Mouse (Mus musculus) gonadal fat pad, adult 2 months (tissue): ENCODE measurements at regions not wholly inside any gene's neighbourhood (a gene's known extent, or its start where the extent isn't known, plus 50 kb on each side); places are given as distances from the start of the nearest gene placed in this dataset.

Experiments
- DNase-seq: peaks from one replicate; pipeline ENCODE4 v3.0.0-alpha.2; 2012; ENCODE audit warnings: low read depth

DNA sequence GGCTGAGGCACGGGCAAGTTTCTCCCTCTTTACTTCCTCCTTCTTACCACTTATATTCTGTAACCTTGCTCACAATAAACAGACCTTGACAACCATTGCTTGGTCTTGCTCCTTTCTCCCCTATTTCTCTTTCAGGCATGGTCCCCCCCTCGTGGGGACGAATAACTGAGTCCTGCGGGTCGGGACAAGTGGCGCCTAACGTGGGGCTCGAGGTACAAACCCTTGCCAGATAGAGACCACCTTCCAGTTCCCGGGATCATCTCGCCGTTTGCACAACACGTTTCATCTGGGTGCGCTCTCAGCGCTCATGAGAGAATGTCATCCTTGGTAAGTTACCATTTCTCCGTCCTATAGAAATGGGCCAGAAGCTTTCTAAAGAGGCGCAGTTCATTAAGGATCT, 79.6 kb upstream of the Foxn3 start:
- no peak for DNase-seq

DNA sequence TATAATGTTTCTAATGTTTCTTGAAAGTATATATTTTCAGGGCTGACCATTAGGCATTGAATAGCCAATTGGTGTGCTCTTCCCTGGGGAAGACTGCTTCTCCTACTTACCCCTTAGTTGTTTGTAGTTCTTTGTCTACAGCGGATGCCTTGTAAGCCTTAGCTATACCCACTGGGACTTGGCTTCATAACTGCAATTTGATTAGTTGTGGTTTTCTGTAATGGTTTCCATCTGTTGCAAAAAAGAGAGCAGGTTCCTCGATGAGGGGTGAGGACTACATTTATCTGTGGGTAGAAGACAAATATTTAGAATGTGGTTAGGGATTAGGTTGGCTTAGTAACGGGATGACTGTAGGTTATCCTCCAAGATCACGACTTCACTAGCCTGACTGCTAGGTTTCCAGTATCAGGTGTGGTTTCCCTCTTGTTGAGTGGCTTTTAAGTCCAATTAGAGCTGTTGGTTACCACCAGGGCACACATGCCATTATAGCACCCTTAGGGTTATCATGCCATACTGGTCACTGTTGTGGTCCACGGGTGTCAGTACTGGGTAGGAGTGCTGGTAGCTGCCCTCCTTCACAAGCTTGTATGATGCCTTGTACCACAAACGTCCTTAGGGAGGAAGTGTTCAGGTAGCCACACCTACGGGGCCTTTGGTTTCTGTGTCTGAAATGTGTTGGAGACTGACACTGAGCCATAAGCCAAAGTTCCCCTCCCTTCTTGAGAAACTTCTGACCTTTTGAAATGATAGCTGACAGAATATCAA, 78.9 kb upstream of the Foxn3 start:
- no peak for DNase-seq

DNA sequence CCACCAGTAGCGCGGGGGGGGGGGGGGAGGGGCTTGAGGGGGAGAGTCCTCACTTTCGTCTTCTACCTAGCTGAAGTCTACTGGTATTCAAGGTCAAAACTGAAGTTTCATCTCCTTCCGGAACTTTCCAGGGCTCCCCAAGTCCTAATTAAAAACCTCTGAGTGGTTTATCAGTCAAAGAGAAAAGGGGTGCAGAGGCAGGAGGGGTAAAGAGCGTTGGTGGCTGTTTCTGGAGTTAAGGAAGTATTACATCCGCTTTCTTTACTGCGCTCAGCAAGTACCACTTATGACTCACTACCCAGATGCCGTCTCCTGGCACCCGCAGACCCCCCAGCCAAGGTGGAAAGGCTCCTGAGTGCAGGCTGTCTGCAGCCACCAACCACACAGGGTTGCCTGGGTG, 77.9 kb upstream of the Foxn3 start:
- DNase-seq = no peak

DNA sequence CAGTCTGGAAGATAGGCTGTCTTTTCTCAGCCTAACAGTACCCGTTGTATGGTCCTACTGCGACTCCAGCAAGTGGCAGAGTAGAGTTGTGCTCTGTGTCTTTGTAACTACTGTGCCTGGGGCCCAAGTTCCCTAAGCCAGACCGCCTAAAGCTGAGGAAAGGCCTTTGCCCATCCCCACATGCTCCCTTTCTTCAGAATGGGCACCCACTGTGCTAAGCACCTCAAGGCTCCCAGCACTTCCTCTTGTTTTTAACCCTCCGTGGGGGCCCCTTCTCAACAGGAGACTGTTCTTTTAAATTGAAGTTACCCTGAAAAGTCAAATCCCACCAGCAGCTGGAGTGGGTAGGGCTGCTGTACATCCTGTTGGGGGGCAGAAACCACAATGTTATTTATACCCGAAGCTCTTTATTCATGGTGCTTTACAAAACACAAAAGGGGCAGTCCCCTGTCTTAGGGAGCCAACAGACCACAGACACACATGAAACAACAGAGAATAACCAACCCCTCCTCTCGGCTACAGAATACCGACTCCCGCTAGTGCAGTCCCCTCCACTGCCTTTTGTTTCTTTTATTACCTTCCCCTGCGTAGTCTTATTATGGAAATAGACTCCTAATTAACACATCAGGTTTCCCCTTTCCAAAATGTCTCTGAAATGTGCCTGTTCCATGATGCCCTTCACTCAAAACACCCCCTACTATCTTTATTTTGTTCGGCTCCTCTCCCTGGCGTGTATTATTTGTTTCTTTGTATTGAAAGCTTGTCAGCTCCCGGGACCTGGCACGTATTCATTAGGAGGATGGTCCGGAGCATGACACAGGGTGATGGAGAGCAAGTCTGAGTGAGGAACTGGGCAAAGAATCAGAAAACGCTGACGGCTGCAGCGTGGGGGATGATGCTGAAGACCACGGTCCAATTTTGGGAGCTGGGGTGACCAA, 77.1 kb upstream of the Foxn3 start:
- no peak for DNase-seq

DNA sequence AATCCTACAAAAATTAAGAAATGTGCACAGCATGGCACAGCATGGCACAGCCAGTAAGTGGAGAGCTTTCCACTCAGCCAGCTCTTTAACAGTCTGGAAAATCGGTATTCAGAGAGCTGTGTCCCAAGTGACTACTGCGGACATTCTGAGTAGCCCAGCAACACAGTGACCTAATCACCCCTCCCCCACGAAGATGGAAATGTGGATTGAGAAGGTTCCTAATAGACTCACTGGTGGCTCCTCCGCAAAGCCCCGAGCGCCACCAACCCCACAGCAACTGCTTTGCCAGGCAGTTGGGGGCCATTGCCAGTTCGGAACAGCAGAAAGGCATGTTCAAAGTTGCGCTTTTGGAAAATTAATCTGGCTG, 76.4 kb upstream of the Foxn3 start:
- no peak for DNase-seq

DNA sequence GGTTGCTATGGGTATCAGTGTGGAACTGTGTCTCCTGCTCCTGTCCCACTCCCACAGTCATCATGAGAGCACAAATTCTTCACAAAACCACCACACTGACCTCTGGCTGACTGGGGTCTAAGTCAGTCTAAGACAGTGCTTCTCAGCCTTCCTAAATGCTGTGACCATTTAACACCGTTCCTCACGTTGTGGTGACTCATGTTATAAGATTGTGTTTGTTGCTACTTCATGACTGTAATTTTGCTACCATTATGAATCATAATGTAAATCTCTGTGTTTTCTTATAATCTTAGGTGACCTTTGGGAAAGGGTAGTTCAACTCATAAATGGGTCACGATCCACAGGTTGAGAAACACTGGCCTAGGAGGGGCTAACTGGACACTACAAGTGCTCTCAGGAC, 75.7 kb upstream of the Foxn3 start:
- DNase-seq = no peak

DNA sequence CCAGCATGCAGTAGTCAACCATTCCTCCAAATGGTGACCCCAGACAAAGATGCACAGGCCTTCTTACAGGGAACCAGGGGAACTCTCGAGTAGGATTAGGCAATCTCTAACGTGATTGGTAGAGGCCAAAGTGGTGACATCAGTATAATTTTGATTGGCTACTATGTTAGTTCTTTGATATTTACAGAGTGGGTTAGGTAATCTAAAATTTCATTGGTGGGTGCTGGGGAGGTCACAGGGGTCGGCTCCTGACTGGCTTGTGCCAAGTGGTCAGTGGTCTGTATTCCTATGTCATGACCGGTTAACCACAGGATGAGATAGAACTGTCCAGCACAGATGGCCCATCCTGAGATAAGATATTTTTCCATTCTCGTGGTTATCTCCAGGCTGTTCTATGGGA, 74.6 kb upstream of the Foxn3 start:
- DNase-seq = no peak

DNA sequence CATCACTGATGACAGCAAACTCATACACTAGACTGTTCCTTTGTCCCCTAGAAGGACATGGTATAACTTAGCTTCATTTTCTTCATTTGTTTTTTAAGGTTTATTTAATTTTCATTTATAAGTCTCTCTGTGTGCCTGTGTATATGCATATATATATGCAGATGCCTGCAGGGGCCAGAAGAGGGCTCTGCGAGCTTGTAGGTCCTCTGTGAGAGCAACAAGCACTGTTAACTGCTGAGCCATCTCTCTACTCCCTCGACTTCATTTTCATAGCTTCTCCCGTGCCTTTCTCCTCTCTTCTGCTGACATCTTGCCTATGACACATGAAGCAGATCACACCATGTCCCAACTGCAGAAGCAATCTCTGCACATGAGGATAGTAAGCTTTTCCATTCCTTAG, 72.9 kb upstream of the Foxn3 start:
- no peak for DNase-seq

DNA sequence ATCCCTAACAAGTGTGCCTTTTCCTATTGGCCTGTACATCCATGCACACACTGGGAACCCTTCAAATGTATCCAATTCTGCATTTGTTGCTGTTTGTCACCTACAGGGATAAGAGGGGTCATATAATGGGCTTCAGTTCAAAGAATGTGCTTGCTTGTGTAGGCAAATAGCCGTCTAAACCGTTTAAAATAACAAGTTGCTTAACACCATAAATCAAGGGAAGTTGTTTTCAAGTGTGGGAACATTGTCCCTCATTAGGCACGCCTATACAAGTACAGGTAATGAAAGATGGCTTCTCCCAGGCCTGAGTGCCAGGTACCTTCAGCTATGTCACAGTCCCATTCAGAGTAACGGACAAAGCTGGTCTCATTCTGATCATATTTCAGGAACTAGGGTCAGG, 72.0 kb upstream of the Foxn3 start:
- DNase-seq = peak; percentile 62

DNA sequence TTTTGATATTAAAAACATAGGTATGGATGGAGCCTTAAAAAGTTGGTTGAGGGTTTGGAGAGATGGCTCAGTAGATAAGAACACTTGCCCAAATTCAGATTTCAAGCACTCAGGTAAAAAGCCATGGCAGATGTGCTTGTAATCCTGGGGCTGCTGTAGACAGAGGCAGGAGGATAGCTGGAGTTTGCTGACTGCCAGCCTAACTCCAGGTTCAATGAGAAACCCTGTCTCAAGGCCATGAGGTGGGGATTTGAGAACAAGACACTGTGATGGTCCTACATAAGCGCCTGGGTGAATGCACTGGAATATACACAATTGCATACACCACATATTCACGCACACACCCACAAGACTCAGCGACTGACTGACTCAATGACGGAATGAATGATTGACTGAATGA, 71.3 kb upstream of the Foxn3 start:
- no peak for DNase-seq

DNA sequence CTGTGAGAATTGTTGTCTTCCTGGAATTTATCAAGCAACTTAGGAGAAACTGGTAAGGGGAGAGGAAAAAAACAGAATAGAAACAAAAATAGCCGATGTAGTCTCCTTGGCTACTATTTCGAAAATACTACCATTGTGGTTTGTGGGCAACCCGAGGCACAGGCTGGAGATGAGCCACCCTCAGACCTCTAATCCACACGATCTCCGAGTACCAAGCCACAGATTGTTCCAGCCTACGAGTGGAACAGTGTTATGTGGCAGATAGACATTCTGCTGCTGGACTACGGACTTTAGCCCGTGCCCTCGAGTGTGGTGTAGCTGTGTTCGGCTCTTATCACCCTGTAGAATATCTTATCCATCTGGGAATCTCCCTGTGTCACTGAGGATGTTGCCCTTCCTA, 70.3 kb upstream of the Foxn3 start:
- DNase-seq = no peak

DNA sequence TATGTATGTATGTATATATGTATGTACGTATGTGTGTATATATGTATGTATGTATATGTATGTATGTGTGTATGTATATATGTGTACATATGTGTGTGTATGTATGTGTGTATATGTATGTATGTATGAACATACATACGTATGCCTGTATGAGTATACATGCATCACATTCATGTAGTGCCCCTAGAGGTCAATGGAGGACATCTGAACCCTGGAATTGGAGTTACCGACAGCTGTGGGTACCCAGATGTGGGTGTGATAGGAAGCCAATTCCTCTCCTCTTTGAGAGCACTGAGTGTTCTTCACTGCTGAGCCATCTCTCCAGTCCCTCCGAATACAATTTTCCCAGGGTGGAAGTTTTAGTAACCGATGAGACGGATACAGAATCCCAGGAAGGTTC, 69.6 kb upstream of the Foxn3 start:
- no peak for DNase-seq

DNA sequence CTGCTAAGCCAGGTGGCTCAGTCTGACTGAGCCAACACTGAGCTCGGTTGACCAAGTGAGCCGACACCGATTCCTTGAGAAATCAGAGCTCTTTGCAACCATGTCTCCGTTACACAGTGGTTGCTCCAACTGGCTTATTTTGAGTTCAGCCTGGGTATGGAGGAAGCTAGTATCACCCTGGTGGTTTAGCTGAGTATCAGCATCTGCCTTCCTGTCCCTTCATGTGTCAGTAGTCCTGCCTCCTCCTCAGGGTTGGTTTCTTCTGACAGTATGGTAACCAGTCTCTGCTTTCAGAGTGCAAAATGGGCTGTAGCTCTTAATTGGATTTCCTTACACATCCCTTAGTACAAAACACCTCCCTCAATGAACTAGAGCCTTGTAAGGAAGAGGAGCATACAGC, 66.2 kb upstream of the Foxn3 start:
- no peak for DNase-seq

DNA sequence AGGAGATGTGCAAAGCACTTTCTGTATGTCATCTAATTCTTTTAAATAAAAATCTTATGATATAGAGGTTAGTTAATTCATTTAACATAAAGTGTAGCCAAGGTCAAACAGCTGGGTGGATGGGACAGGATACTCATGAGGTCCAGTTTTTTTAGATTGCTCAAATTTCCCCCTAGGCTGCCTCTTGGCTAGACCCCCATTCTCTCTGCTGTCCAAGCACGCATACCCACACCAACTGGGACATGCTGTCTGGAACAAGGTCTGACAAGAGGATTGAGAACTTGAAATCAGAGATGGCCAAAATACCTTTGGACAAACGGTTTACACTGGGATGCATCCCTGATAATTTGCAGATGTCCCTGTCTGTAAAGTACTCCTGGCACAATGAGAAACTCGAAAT, 65.0 kb upstream of the Foxn3 start:
- DNase-seq = no peak

DNA sequence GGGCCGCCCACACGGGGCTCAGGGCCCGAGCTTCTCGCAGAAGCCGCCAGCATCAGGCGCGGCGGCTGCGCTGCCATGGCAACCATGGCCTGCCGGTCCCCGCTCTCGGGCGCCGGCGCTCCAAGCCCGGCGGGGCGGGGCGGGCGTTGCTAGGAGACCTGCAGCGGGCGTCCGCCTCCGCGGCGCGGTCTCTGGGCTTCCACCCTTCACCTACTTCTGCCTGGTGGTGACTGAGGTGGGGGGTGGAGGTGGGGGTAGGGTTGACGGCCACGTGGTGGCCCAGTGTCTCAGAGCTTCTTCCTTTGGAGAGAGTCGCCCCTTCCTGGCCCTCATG, 64.5 kb upstream of the Foxn3 start:
- DNase-seq = no peak

DNA sequence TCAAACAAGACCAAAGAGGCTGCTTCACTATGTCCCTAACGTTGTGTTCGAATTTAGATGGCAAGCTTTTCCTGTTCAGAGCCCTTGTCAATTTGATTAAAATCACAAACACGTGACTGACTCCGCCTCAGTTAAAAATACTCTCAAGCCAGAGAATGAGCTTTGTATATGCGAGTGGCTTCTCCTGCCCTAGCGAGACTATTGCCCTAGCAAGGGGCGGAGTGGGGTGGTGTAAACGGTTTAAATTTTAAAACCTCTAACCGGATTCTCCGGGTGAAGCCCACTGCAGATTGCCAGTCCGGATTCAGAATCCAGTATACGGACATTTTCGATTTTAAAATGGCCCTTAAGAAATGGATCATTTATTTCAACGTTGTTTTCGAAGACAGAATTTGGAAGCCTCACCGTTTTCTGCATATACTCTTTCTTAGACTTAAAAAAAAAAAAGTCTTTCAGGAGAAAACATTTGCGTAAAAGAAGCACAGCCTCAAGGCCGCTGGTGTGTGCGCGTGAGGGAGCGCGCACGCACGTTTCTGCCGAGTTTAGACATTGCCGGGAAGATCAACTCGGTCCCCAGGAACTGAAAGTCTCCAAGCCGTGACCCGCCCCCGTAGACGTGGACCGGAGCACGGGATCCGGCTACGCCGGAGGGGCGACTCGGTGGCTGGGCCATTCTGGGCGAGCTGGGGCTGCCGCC, 64.0 kb upstream of the Foxn3 start:
- peak; percentile 28 for DNase-seq

DNA sequence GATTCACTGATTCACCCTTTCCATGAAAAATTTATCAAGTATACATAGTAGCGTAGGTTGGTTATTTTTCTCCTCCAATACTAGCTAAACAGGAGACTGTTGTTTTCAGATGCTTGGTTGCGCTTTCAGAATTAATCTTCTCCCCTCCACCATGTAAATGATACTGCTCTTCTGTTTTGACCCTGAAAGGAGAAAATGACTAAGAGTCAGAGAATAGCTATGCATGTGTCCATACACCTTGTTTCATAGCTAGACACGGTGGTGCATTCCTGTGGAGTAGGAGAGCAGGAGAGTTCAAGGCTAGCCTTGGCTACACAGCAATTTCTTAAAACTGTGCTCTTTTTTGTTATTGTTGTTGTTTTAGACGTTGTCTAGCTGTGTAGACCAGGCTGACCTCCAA, 62.8 kb upstream of the Foxn3 start:
- no peak for DNase-seq

DNA sequence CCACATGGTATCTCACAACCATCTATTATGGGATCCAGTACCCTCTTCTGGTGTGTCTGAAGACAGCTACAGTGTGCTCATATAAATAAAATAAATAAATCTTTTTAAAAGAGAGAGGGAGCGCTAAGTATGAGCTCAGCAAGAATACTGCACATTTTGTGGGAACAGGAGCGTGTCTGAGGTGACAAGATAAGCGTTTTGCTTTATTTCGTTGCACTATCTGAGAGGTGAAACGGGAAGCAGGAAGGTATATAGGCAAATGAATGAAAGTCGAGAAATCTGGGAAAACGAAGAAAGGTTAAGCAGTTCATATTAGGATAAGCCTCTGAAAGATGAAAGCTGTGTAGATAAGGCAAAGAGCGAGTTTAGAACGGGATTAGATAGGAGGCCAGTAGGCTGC, 61.7 kb upstream of the Foxn3 start:
- no peak for DNase-seq

DNA sequence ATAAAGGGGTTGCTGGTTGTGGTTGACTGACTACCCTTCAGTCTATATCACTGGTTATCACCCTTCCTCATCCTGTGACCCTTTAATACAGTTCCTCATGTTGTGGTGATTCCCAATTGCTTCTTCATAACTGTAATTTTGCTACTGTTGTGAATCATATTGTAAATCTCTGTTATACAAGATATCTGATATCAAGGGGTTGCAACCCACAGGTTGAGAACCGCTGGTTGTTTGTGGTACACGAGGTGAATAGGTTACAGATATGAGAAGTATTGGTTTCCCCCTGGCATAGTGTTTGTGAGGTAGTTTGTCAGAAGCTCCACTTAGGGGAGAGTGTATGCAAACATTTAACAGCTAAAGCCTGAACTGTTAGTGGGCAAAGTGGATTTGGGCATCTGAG, 58.9 kb upstream of the Foxn3 start:
- DNase-seq = no peak

DNA sequence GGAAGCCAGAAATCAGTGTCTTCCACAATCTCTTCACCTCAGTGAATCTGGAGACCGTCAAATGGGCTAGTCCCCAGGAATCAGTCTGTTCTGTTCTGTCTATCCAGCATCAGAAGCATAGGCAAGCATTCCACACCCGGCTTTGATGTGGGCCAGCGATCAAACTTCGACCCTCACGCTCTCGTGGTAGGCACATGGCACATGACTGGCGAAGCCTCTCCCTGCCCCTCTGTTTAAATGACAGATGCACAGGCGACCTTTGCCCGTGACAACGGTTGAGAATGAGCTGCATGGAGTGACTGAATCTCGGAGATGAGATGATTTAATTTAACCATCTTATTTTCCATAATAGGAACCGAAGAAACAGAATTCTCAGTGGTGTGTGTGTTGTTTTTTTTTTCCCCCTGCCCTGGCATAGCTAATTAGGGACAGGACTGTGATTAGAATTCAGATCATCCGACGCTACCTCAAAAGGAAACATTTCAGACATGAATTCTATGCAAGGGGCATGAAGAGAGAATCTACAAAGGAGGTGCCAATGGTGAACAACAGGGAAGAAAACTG, 53.9 kb upstream of the Foxn3 start:
- DNase-seq = no peak

DNA sequence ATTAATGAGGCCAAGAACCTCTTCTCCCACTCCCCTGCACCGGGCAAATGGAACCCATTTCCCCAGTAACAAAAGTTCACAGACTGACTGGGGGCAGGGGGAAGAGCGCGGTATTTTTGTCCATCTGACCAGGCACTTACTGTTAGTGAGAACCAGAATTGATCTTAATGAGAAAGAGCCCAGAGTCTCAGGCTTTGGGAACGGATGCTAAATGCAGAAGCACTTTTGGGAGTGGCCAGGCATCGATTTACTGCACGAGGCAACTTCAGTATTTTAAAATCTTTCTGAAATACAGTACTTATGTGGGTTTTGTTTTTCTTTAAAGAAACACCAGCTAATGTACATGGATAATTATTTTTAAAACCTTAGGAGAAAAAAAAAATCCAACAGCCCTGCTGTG, 51.0 kb upstream of the Foxn3 start:
- no peak for DNase-seq
